Mouse (Mus musculus) liver, embryonic 14.5 days (tissue): ENCODE results near the gene Tsc1. TPM values are rescaled to one million over a fixed set of nuclear protein-coding genes. Genes with fewer than 3 reads are reported as not detected.

ENCODE experiments used
- ATAC-seq: fragments of 200-750 bp; cut with Nextera tagmentation; 2 replicates; pipeline ENCODE4 v1.8.0; 2017; ENCODE audit warnings: moderate number of reproducible peaks, mild to moderate bottlenecking, moderate library complexity; ENCODE audit not compliant: insufficient read depth
- DNase-seq, 3 experiments: peaks; one replicate each; pipeline ENCODE4 v3.0.0-alpha.2; 2012 to 2013; ENCODE audit warnings: low read depth in 3 of 3, low spot score in 3 of 3
- H3K27ac ChIP-seq: fragments of 300-500 bp; sonication (generic); 2 replicates; pipeline ENCODE4 v1.5.1; 2014; ENCODE audit warnings: moderate library complexity, mild to moderate bottlenecking, control low read depth, inconsistent platforms
- H3K27me3 ChIP-seq: fragments of 300-500 bp; sonication (generic); 2 replicates; pipeline ENCODE4 v1.6.1; 2014; ENCODE audit warnings: mild to moderate bottlenecking, low read length, moderate library complexity; ENCODE audit not compliant: control insufficient read depth, insufficient read depth
- H3K36me3 ChIP-seq: fragments of 300-500 bp; sonication (generic); replicated peaks from 2 replicates; pipeline ENCODE4 v1.6.1; 2014; ENCODE audit warnings: low read depth; ENCODE audit not compliant: control insufficient read depth, insufficient read depth
- H3K4me1 ChIP-seq, 2 experiments: fragments of 200-500 bp in 1 of 2; fragments of 300-500 bp in 1 of 2; sonication (generic) in 1 of 2; replicated peaks; 2 replicates each; pipeline ENCODE4 v1.6.1; 2012 to 2014; ENCODE audit warnings: antibody characterized with exemption in 1 of 2, inconsistent platforms in 1 of 2, low read length in 1 of 2; ENCODE audit not compliant: control insufficient read depth in 2 of 2, insufficient read depth in 2 of 2
- H3K4me2 ChIP-seq: fragments of 300-500 bp; sonication (generic); 2 replicates; pipeline ENCODE4 v1.6.1; 2014; ENCODE audit warnings: low read depth, mild to moderate bottlenecking, control low read depth, moderate library complexity
- H3K4me3 ChIP-seq, 2 experiments: fragments of 200-500 bp in 1 of 2; fragments of 300-500 bp in 1 of 2; sonication (generic) in 1 of 2; 2 replicates each; pipeline ENCODE4 v1.5.1; 2012 to 2014; ENCODE audit warnings: low read depth in 2 of 2, low read length in 2 of 2, mild to moderate bottlenecking in 2 of 2, control low read depth in 1 of 2, inconsistent platforms in 1 of 2, moderate library complexity in 1 of 2; ENCODE audit not compliant: insufficient read depth in 1 of 2
- H3K9ac ChIP-seq: fragments of 300-500 bp; sonication (generic); replicated peaks from 2 replicates; pipeline ENCODE4 v1.6.1; 2014; ENCODE audit warnings: mild to moderate bottlenecking, control low read depth, moderate library complexity
- H3K9me3 ChIP-seq: fragments of 300-500 bp; sonication (generic); 2 replicates; pipeline ENCODE4 v1.6.1; 2016; ENCODE audit warnings: low read length, mixed read lengths; ENCODE audit not compliant: control insufficient read depth
- CTCF ChIP-seq: IDR thresholded peaks from 2 replicates; pipeline ENCODE4 v1.5.1; 2016; ENCODE audit warnings: antibody characterized with exemption, low read depth, control low read depth
- EP300 ChIP-seq: IDR thresholded peaks from 2 replicates; pipeline ENCODE4 v1.6.1; 2016; ENCODE audit warnings: antibody characterized with exemption, low read depth
- WGBS: fragments of 180-500 bp; shearing (Covaris S2); extraction: QIAGEN DNeasy Blood & Tissue Kit; methylation state at CpG from one replicate; pipeline ENCODE4 v1.1.7; 2014; ENCODE audit not compliant: insufficient replicate concordance; 5-methylcytosine and 5-hydroxymethylcytosine counted together
- polyA plus RNA-seq, 2 experiments: library from polyadenylated mRNA; depleted of rRNA in 1 of 2; stranded (reverse) in 1 of 2; unstranded in 1 of 2; fragments of >200 nt; fragmentation: Nextera tagmentation in 1 of 2; extraction: Ambion mirVana in 1 of 2; gene quantifications; 2 replicates each; pipeline versions ENCODE4 v1.2.1 to v1.2.3; 2012 to 2014

Tsc1 gene
- polyA plus RNA-seq, 2 experiments, result 5.3 to 5.4 TPM

DNA sequence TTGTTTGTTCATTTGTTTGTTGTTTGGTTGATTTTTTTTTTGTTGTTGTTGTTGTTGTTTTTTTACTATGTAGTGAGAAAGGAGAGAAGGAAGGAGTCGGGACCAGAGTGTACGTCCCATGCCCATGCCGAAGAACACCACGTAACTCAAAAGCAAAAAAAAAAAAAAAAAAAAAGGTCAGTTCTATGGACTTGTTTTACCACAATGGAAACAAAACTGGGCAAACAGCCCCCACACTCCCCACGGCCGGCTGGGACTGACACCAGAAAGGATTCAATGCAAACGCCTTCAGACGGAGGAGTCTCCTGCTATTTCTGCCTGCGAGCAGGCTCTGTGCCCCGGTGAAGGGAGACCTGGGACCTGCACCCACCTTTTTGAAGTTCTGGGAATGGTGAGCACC lies 20.5 kb upstream of the Tsc1 start:
- Histone ChIP-seq H3K27ac (peak overlapping the region; percentile 98), H3K9ac (peak overlapping the region; percentile 83), H3K27me3 (no peaks in the 10 kb centered on the region), H3K4me3 (peak overlapping the region; percentile 82 to 88), H3K36me3 (peaks cover 26% of the 10 kb centered on the region), H3K4me1 (peaks cover 41 to 48% of the 10 kb centered on the region in 2 experiments), H3K9me3 (no peaks in the 10 kb centered on the region), H3K4me2 (peak overlapping the region; percentile 96)
- DNase-seq (no peak), ATAC-seq (no peak)
- 11% methylated on average over 10 of the region's 10 CpGs for WGBS
- TF ChIP-seq EP300, result no peak
- no peak for TF ChIP-seq CTCF

- Histone ChIP-seq H3K9me3 (no peaks in the 10 kb centered on the region), H3K27ac (peak overlapping the region; percentile 98), H3K4me1 (peaks cover 37 to 42% of the 10 kb centered on the region in 2 experiments), H3K4me2 (peak overlapping the region; percentile 96), H3K4me3 (peak overlapping the region; percentile 82 to 88), H3K27me3 (no peaks in the 10 kb centered on the region), H3K36me3 (peaks cover 22% of the 10 kb centered on the region), H3K9ac (peak overlapping the region; percentile 83)
- TF ChIP-seq CTCF, result no peak
- no peak for TF ChIP-seq EP300
- ATAC-seq, result no peak
- WGBS, result 6% methylated on average over 2 of the region's 2 CpGs
- no peak for DNase-seq
Measured at GRCm38 (mm10) chr2:28621111-28621510, 19.9 kb upstream of the Tsc1 start.

DNA sequence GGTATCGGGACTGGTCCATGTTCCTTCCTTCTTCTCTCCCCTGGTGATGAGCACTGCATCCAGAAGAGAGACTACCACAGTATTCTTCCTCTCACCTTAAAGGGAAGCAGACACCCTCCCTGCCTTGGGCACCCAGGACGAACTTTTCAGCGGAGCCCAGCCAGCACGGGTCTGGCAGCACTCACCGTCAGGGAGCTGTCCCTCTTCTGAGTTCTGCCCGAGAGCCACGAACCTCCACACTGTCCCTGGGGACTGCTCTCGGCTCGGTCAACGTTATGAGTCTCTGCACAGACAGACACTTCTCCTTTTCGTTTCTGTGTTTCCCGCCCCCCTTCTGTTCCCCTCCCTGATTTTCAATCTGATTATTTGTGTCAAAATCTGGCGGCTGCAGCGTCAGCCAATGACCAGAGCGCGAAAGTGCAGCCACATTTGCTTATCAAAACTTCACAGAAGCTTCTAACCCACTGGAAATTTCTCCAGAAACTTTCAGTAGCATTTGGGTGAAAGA lies 19.3 kb upstream of the Tsc1 start, which contains the start of gene Gfi1b:
Gene Gfi1b, minus strand, starts transcription at position 319 of the 508 bp plus-strand sequence.
- ATAC-seq, result peak; percentile 3; the same call in 1 of the 2 replicates
- H3K4me1 ChIP-seq, result peaks cover 31 to 36% of the 10 kb centered on the region in 2 experiments
- DNase-seq, result peak; percentile 68 to 75 (median 74)
- TF ChIP-seq EP300 (peak; percentile 78), CTCF (no peak)
- no peaks in the 10 kb centered on the region for H3K27me3 ChIP-seq
- H3K9me3 ChIP-seq, result no peaks in the 10 kb centered on the region
- H3K36me3 ChIP-seq, result peaks cover 20% of the 10 kb centered on the region
- peak within 1 kb of the TSS; percentile 83 for H3K9ac ChIP-seq
- WGBS, result 3% methylated on average over 16 of the region's 16 CpGs
- H3K4me3 ChIP-seq, result peak within 1 kb of the TSS; percentile 82 to 88
- peak within 1 kb of the TSS; percentile 96 for H3K4me2 ChIP-seq
- H3K27ac ChIP-seq, result peak within 1 kb of the TSS; percentile 98

- no peak for TF ChIP-seq EP300
- TF ChIP-seq CTCF, result peak; percentile 95
- WGBS, result 16% methylated on average over 10 of the region's 10 CpGs
- peaks cover 23 to 27% of the 10 kb centered on the region in 2 experiments for H3K4me1 ChIP-seq
- H3K4me2 ChIP-seq, result peak overlapping the region; percentile 96
- peak overlapping the region in 1 of 2 experiments; percentile 82; a peak in 2 of 4 replicates for H3K4me3 ChIP-seq
- DNase-seq (no peak), ATAC-seq (peak; percentile 29)
- no peak overlapping the region; the same call in 1 of the 2 replicates for H3K9ac ChIP-seq
- no peaks in the 10 kb centered on the region for H3K9me3 ChIP-seq
- no peak overlapping the region for H3K27ac ChIP-seq
- no peaks in the 10 kb centered on the region for H3K27me3 ChIP-seq
- peaks cover 20% of the 10 kb centered on the region for H3K36me3 ChIP-seq
Measured at GRCm38 (mm10) chr2:28622521-28623124, 18.4 kb upstream of the Tsc1 start.

GRCm38 (mm10) chr2:28624870-28625269 lies 16.2 kb upstream of the Tsc1 start:
- ATAC-seq (no peak), DNase-seq (no peak)
- peaks cover 1% of the 10 kb centered on the region for H3K36me3 ChIP-seq
- H3K27ac ChIP-seq, result no peak overlapping the region
- no peaks in the 10 kb centered on the region for H3K27me3 ChIP-seq
- 90% methylated on average over 3 of the region's 3 CpGs for WGBS
- H3K4me3 ChIP-seq, result no peak overlapping the region
- H3K9ac ChIP-seq, result no peak overlapping the region
- TF ChIP-seq EP300 (no peak), CTCF (peak; percentile 67)
- H3K9me3 ChIP-seq, result no peaks in the 10 kb centered on the region
- no peak overlapping the region for H3K4me2 ChIP-seq
- peaks cover 6 to 11% of the 10 kb centered on the region in 2 experiments for H3K4me1 ChIP-seq
